Mouse (Mus musculus) hindbrain, embryonic 16.5 days (tissue): Measurements from ENCODE around the gene Serpinh1. TPM values are rescaled to one million over a fixed set of nuclear protein-coding genes. Genes with fewer than 3 reads are reported as not detected.
A peak's percentile ranks its signal among the peaks of the same experiment; 100 is the strongest.
"Not testable (repeated sequence)": the region's sequence is repeated elsewhere in the genome, so short reads cannot be mapped to it uniquely, and the experiment has no call there.

Experiments
- ATAC-seq: fragments of 200-750 bp; cut with Nextera tagmentation; 2 replicates; pipeline ENCODE4 v1.8.0; 2017; ENCODE audit warnings: moderate TSS enrichment, moderate library complexity
- H3K27ac ChIP-seq: fragments of 300-500 bp; sonication (generic); 2 replicates; pipeline ENCODE4 v1.5.1; 2014; ENCODE audit warnings: low read depth, mild to moderate bottlenecking, control low read depth, low read length, moderate library complexity
- H3K27me3 ChIP-seq: fragments of 300-500 bp; sonication (generic); replicated peaks from 2 replicates; pipeline ENCODE4 v1.6.1; 2014; ENCODE audit warnings: low read length; ENCODE audit not compliant: control insufficient read depth, insufficient read depth
- H3K36me3 ChIP-seq: fragments of 300-500 bp; sonication (generic); 2 replicates; pipeline ENCODE4 v1.6.1; 2014; ENCODE audit warnings: mild to moderate bottlenecking, low read length, moderate library complexity, mixed read lengths; ENCODE audit not compliant: control insufficient read depth, insufficient read depth
- H3K4me1 ChIP-seq: fragments of 300-500 bp; sonication (generic); 2 replicates; pipeline ENCODE4 v1.6.1; 2014; ENCODE audit warnings: low read depth, low read length; ENCODE audit not compliant: control insufficient read depth, insufficient read depth
- H3K4me2 ChIP-seq: fragments of 300-500 bp; sonication (generic); 2 replicates; pipeline ENCODE4 v1.6.1; 2014; ENCODE audit warnings: mild to moderate bottlenecking, low read length, control low read depth, moderate library complexity
- H3K4me3 ChIP-seq: fragments of 300-500 bp; sonication (generic); 2 replicates; pipeline ENCODE4 v1.5.1; 2014; ENCODE audit warnings: mild to moderate bottlenecking, low read length, control low read depth, moderate library complexity
- H3K9ac ChIP-seq: fragments of 300-500 bp; sonication (generic); 2 replicates; pipeline ENCODE4 v1.6.1; 2014; ENCODE audit warnings: low read depth, mild to moderate bottlenecking, control low read depth, low read length, moderate library complexity
- H3K9me3 ChIP-seq: fragments of 300-500 bp; sonication (generic); 2 replicates; pipeline ENCODE4 v1.6.1; 2014; ENCODE audit warnings: mild to moderate bottlenecking, low read length, moderate library complexity; ENCODE audit not compliant: control insufficient read depth
- WGBS: fragments of 180-500 bp; shearing (Covaris S2); extraction: QIAGEN DNeasy Blood & Tissue Kit; methylation state at CpG from one replicate; pipeline ENCODE4 v1.1.7; 2014; 5-methylcytosine and 5-hydroxymethylcytosine counted together
- polyA plus RNA-seq: library from polyadenylated mRNA; unstranded; fragments of >200 nt; fragmentation: Nextera tagmentation; extraction: Ambion mirVana; gene quantifications from 2 replicates; pipeline ENCODE4 v1.2.1, GENCODE M21; 2015

Gene Serpinh1
- polyA plus RNA-seq, 1 experiment from 2014 or later: 261 TPM

- Histone ChIP-seq H3K9me3 (no peaks in the 10 kb centered on the region), H3K36me3 (no peaks in the 10 kb centered on the region), H3K27me3 (no peaks in the 10 kb centered on the region), H3K27ac (peak overlapping the region; percentile 92), H3K9ac (peak overlapping the region; percentile 87), H3K4me1 (peaks cover 39% of the 10 kb centered on the region), H3K4me3 (peak overlapping the region; percentile 88), H3K4me2 (peak overlapping the region; percentile 92)
- WGBS: under 1% methylated on average over 24 of the region's 24 CpGs
- peak; percentile 74 for ATAC-seq
These were observed 27.6 kb upstream of the Serpinh1 start for GRCm38 (mm10) chr7:99380491-99381213.

- Histone ChIP-seq H3K36me3 (no peaks in the 10 kb centered on the region), H3K4me3 (no peak overlapping the region), H3K9ac (no peak overlapping the region)
These were observed 25.8 kb upstream of the Serpinh1 start for GRCm38 (mm10) chr7:99378870-99379269.

GRCm38 (mm10) chr7:99375455-99375854, 22.4 kb upstream of the Serpinh1 start:
- Histone ChIP-seq H3K4me2 (no peak overlapping the region), H3K27me3 (no peaks in the 10 kb centered on the region), H3K4me1 (peaks cover 10% of the 10 kb centered on the region), H3K4me3 (no peak overlapping the region), H3K9me3 (no peaks in the 10 kb centered on the region), H3K36me3 (no peaks in the 10 kb centered on the region), H3K9ac (no peak overlapping the region), H3K27ac (no peak overlapping the region)
- no peak; the same call in 1 of the 2 replicates for ATAC-seq
- 11% methylated on average over 4 of the region's 4 CpGs for WGBS

More at GRCm38 (mm10) chr7:99378870-99379269, 25.8 kb upstream of the Serpinh1 start:
- Histone ChIP-seq H3K27ac (no peak overlapping the region), H3K4me1 (peaks cover 22% of the 10 kb centered on the region), H3K27me3 (no peaks in the 10 kb centered on the region), H3K9me3 (no peaks in the 10 kb centered on the region), H3K4me2 (no peak overlapping the region)
- 37% methylated on average over 8 of the region's 8 CpGs for WGBS
- no peak for ATAC-seq

- not testable (repeated sequence) for H3K4me1 ChIP-seq, H3K27ac ChIP-seq, ATAC-seq, H3K4me2 ChIP-seq, H3K9me3 ChIP-seq, H3K4me3 ChIP-seq, H3K9ac ChIP-seq, H3K36me3 ChIP-seq, H3K27me3 ChIP-seq
- WGBS: 57% methylated on average over 3 of the region's 3 CpGs
These were observed 21.3 kb upstream of the Serpinh1 start for GRCm38 (mm10) chr7:99374325-99374724.

- no peak overlapping the region for H3K4me2 ChIP-seq
- WGBS: 75% methylated on average over 6 of the region's 6 CpGs
- H3K36me3 ChIP-seq: no peaks in the 10 kb centered on the region
- no peak overlapping the region for H3K9ac ChIP-seq
- H3K27ac ChIP-seq: no peak overlapping the region
- H3K4me3 ChIP-seq: no peak overlapping the region
- no peak for ATAC-seq
- peaks cover 4% of the 10 kb centered on the region for H3K4me1 ChIP-seq
- H3K27me3 ChIP-seq: no peaks in the 10 kb centered on the region
- H3K9me3 ChIP-seq: no peaks in the 10 kb centered on the region
These were observed 13.7 kb upstream of the Serpinh1 start for GRCm38 (mm10) chr7:99366716-99367115.

GRCm38 (mm10) chr7:99365069-99365468, 12.0 kb upstream of the Serpinh1 start:
- Histone ChIP-seq H3K36me3 (no peaks in the 10 kb centered on the region), H3K4me1 (peaks cover 12% of the 10 kb centered on the region), H3K27ac (no peak overlapping the region), H3K4me2 (peak overlapping the region; percentile 38), H3K9ac (0 out of 2 replicates have a peak overlapping the region, but pooled peaks have one; percentile 29), H3K4me3 (0 out of 2 replicates have a peak overlapping the region, but pooled peaks have one; percentile 12), H3K9me3 (no peaks in the 10 kb centered on the region), H3K27me3 (no peaks in the 10 kb centered on the region)
- under 1% methylated on average over 5 of the region's 5 CpGs for WGBS
- peak; percentile 51 for ATAC-seq

- H3K27ac ChIP-seq: no peak overlapping the region
- WGBS: 93% methylated on average over 2 of the region's 2 CpGs
- no peak for ATAC-seq
These were observed 9.1 kb upstream of the Serpinh1 start for GRCm38 (mm10) chr7:99362137-99362536.

GRCm38 (mm10) chr7:99360803-99361414, 7.9 kb upstream of the Serpinh1 start:
- no peaks in the 10 kb centered on the region for H3K27me3 ChIP-seq
- peak overlapping the region; percentile 12; the same call in 1 of the 2 replicates for H3K9ac ChIP-seq
- H3K27ac ChIP-seq: peak overlapping the region; percentile 89
- no peaks in the 10 kb centered on the region for H3K9me3 ChIP-seq
- ATAC-seq: no peak
- WGBS: 10% methylated on average over 8 of the region's 8 CpGs
- no peak overlapping the region for H3K4me2 ChIP-seq
- peaks cover 34% of the 10 kb centered on the region for H3K4me1 ChIP-seq
- H3K36me3 ChIP-seq: no peaks in the 10 kb centered on the region
- H3K4me3 ChIP-seq: no peak overlapping the region

More at GRCm38 (mm10) chr7:99362137-99362536, 9.1 kb upstream of the Serpinh1 start:
- Histone ChIP-seq H3K27me3 (no peaks in the 10 kb centered on the region), H3K4me1 (peaks cover 22% of the 10 kb centered on the region), H3K36me3 (no peaks in the 10 kb centered on the region), H3K4me2 (no peak overlapping the region), H3K9me3 (no peaks in the 10 kb centered on the region), H3K4me3 (no peak overlapping the region), H3K9ac (no peak overlapping the region)

GRCm38 (mm10) chr7:99360021-99360802, 7.2 kb upstream of the Serpinh1 start:
- ATAC-seq: peak; percentile 97
- WGBS: 6% methylated on average over 10 of the region's 10 CpGs
- Histone ChIP-seq H3K4me2 (no peak overlapping the region; the same call in 1 of the 2 replicates), H3K36me3 (no peaks in the 10 kb centered on the region), H3K4me1 (peaks cover 41% of the 10 kb centered on the region), H3K27ac (peak overlapping the region; percentile 89), H3K9ac (peak overlapping the region; percentile 39), H3K9me3 (no peaks in the 10 kb centered on the region), H3K4me3 (no peak overlapping the region), H3K27me3 (no peaks in the 10 kb centered on the region)
